Mouse (Mus musculus): ENCODE measurements around the gene Cacng7.
"Not testable (repeated sequence)": the region's sequence is repeated elsewhere in the genome, so short reads cannot be mapped to it uniquely, and the experiment has no call there.

Cacng7 gene

GRCm38 (mm10) chr7:3389444-3390412 is 57.0 kb downstream of the Cacng7 start:
- CTCF ChIA-PET, result interaction anchor here in 3 of 4 experiments (0.5 to 1.5 kb wide), 9 partner anchors 8 to 128 kb away, joined by 3 to 7 read pairs (median 4); no protein-coding TSS in a partner anchor
- POLR2A ChIA-PET, result interaction anchor here in 3 of 4 experiments (0.6 to 1.7 kb wide), 11 partner anchors 10 to 218 kb away, joined by 3 to 9 read pairs (median 3); no protein-coding TSS in a partner anchor

GRCm38 (mm10) chr7:3390413-3391080 is 57.8 kb downstream of the Cacng7 start, which contains the start of gene Cacng8:
Gene Cacng8 (plus strand): TSS chr7:3390683.
- ChIA-PET POLR2A (interaction anchor here in 2 of 4 experiments (0.6 to 1.5 kb wide), 10 partner anchors 8 to 188 kb away, joined by 3 to 15 read pairs (median 6); no protein-coding TSS in a partner anchor), CTCF (interaction anchor here in 3 of 4 experiments (0.6 kb wide), 4 partner anchors 20 to 169 kb away, joined by 3 to 4 read pairs (median 4); no protein-coding TSS in a partner anchor)

GRCm38 (mm10) chr7:3391081-3391451 is 58.3 kb downstream of the Cacng7 start:
- CTCF ChIA-PET, result interaction anchor here in 3 of 4 experiments (0.6 to 1.4 kb wide), 6 partner anchors 16 to 169 kb away, joined by 3 to 6 read pairs (median 4); no protein-coding TSS in a partner anchor

GRCm38 (mm10) chr7:3391809-3392208 is 59.1 kb downstream of the Cacng7 start:
- ChIA-PET CTCF (interaction anchor here in 3 of 4 experiments (0.6 to 1.4 kb wide), 5 partner anchors 15 to 727 kb away, joined by 3 to 6 read pairs (median 4); no protein-coding TSS in a partner anchor), POLR2A (interaction anchor here in 2 of 4 experiments (0.8 to 1.5 kb wide), 6 partner anchors 10 to 170 kb away, joined by 3 to 7 read pairs (median 4); partner anchors contain the start of gene Cacng6 (in 1 of the 2))

More at GRCm38 (mm10) chr7:3391081-3391451, 58.3 kb downstream of the Cacng7 start:
- POLR2A ChIA-PET, result interaction anchor here in 3 of 4 experiments (0.6 to 1.5 kb wide), 13 partner anchors 9 to 188 kb away, joined by 3 to 15 read pairs (median 6); partner anchors contain the start of gene Cacng6 (in 1 of the 3)

GRCm38 (mm10) chr7:3397355-3397754 is 64.6 kb downstream of the Cacng7 start:
- POLR2A ChIA-PET, result interaction anchor here in 1 of 4 experiments (0.5 to 1.7 kb wide), 4 partner anchors 43 to 89 kb away, joined by 3 to 9 read pairs (median 3); no protein-coding TSS in a partner anchor
- CTCF ChIA-PET, result interaction anchor here in 2 of 4 experiments (0.6 to 0.7 kb wide), 3 partner anchors 63 to 186 kb away, joined by 3 to 8 read pairs (median 4); no protein-coding TSS in a partner anchor

GRCm38 (mm10) chr7:3397797-3398196 is 65.0 kb downstream of the Cacng7 start:
- POLR2A ChIA-PET, result interaction anchor here in 1 of 4 experiments (0.5 to 1.7 kb wide), 4 partner anchors 42 to 88 kb away, joined by 3 to 9 read pairs (median 3); no protein-coding TSS in a partner anchor
- CTCF ChIA-PET, result interaction anchor here in 2 of 4 experiments (0.6 to 0.7 kb wide), 3 partner anchors 63 to 185 kb away, joined by 3 to 8 read pairs (median 4); no protein-coding TSS in a partner anchor

GRCm38 (mm10) chr7:3398363-3398762 is 65.6 kb downstream of the Cacng7 start:
- POLR2A ChIA-PET, result interaction anchor here in 1 of 4 experiments (0.7 to 1.7 kb wide), 3 partner anchors 42 to 88 kb away, joined by 3 to 9 read pairs (median 3); no protein-coding TSS in a partner anchor
- CTCF ChIA-PET, result not testable (repeated sequence)

GRCm38 (mm10) chr7:3399937-3400336 is 67.2 kb downstream of the Cacng7 start:
- CTCF ChIA-PET, result interaction anchor here in 2 of 4 experiments (0.6 to 0.9 kb wide), 2 partner anchors 40 to 49 kb away, joined by 3 read pairs; no protein-coding TSS in a partner anchor
- POLR2A ChIA-PET, result interaction anchor here in 2 of 4 experiments (0.7 to 2.5 kb wide), 9 partner anchors 11 to 262 kb away, joined by 3 to 10 read pairs (median 3); partner anchors contain the start of gene Cnot3 (in 1 of the 2)

GRCm38 (mm10) chr7:3409729-3410520 is 77.2 kb downstream of the Cacng7 start:
- ChIA-PET CTCF (interaction anchor here in 3 of 4 experiments (0.6 to 1.2 kb wide), 6 partner anchors 20 to 76 kb away, joined by 3 to 17 read pairs (median 4); no protein-coding TSS in a partner anchor), POLR2A (interaction anchor here in 2 of 4 experiments (0.6 to 1.2 kb wide), 5 partner anchors 10 to 120 kb away, joined by 3 to 7 read pairs (median 3); no protein-coding TSS in a partner anchor)

GRCm38 (mm10) chr7:3411160-3411941 is 78.6 kb downstream of the Cacng7 start:
- CTCF ChIA-PET, result interaction anchor here in 2 of 4 experiments (0.6 to 2.0 kb wide), 14 partner anchors 12 to 167 kb away, joined by 3 to 11 read pairs (median 3); partner anchors contain the start of gene Cacng6 (in 1 of the 2)
- POLR2A ChIA-PET, result interaction anchor here (0.5 to 4.6 kb wide), 57 partner anchors 9 to 1402 kb away, joined by 3 to 75 read pairs (median 4); partner anchors contain the start of genes Cacng6 (in 2 of the 4), Mboat7 (in 2 of the 4), Tsen34 (in 2 of the 4) and Cnot3 (in 1 of the 4)

- ChIA-PET POLR2A (interaction anchor here (0.5 to 4.6 kb wide), 29 partner anchors 8 to 933 kb away, joined by 3 to 75 read pairs (median 5); partner anchors contain the start of genes Cacng6 (in 2 of the 4), Mboat7 (in 1 of the 4) and Tsen34 (in 1 of the 4)), CTCF (interaction anchor here in 3 of 4 experiments (0.6 to 2.0 kb wide), 11 partner anchors 12 to 166 kb away, joined by 3 to 11 read pairs (median 3); partner anchors contain the start of gene Cacng6 (in 1 of the 3))
Measured at GRCm38 (mm10) chr7:3412036-3412435, 79.3 kb downstream of the Cacng7 start.

GRCm38 (mm10) chr7:3414888-3415287 is 82.1 kb downstream of the Cacng7 start:
- ChIA-PET POLR2A (interaction anchor here in 2 of 4 experiments (0.6 to 4.6 kb wide), 3 partner anchors 9 to 202 kb away, joined by 3 to 75 read pairs (median 3); partner anchors contain the start of gene Cacng6 (in 2 of the 2)), CTCF (interaction anchor here in 2 of 4 experiments (0.8 to 1.0 kb wide), 2 partner anchors 25 to 176 kb away, joined by 3 to 5 read pairs; no protein-coding TSS in a partner anchor)

GRCm38 (mm10) chr7:3415378-3415777 is 82.6 kb downstream of the Cacng7 start:
- ChIA-PET POLR2A (interaction anchor here in 2 of 4 experiments (1.0 to 4.6 kb wide), 2 partner anchors 8 to 9 kb away, joined by 3 to 75 read pairs; partner anchors contain the start of gene Cacng6 (in 2 of the 2)), CTCF (interaction anchor here in 1 of 4 experiments (0.8 kb wide), 1 partner anchor 177 kb away, joined by 5 read pairs; no protein-coding TSS in a partner anchor)
